Mouse (Mus musculus) B cell, adult 2 months (primary cell): ENCODE measurements around the gene Phactr3.

Source experiments
- DNase-seq, 2 experiments: peaks; one replicate each; pipeline ENCODE4 v3.0.0; 2022

Phactr3 gene

GRCm38 (mm10) chr2:178118801-178119560 lies at the start of gene Phactr3:
Gene Phactr3 (plus strand): TSS chr2:178118975.
- DNase-seq = no peak

GRCm38 (mm10) chr2:178078166-178078717 lies 40.5 kb upstream of the Phactr3 start, which contains the start of gene Zfp931:
Gene Zfp931 (minus strand): TSS chr2:178078476.
- DNase-seq = peak in 1 of 2 experiments; percentile 7

GRCm38 (mm10) chr2:178089586-178089985 lies 29.2 kb upstream of the Phactr3 start:
- no peak for DNase-seq

- peak; percentile 55 to 57 for DNase-seq
These were observed 20.8 kb upstream of the Phactr3 start for GRCm38 (mm10) chr2:178098021-178098420.

GRCm38 (mm10) chr2:178101957-178102356 lies 16.8 kb upstream of the Phactr3 start:
- peak; percentile 6 to 20 for DNase-seq

- no peak for DNase-seq
These were observed 829 bp upstream of the Phactr3 start for GRCm38 (mm10) chr2:178117946-178118345.

GRCm38 (mm10) chr2:178119561-178120355 lies 983 bp downstream of the Phactr3 start:
- DNase-seq = no peak

GRCm38 (mm10) chr2:178120356-178120645 lies 1.5 kb downstream of the Phactr3 start:
- DNase-seq = no peak

GRCm38 (mm10) chr2:178120651-178121374 lies 2.0 kb downstream of the Phactr3 start:
- DNase-seq = no peak

- DNase-seq = no peak
These were observed 2.6 kb downstream of the Phactr3 start for GRCm38 (mm10) chr2:178121375-178121688.

GRCm38 (mm10) chr2:178121946-178122665 lies 3.3 kb downstream of the Phactr3 start:
- no peak for DNase-seq

- no peak for DNase-seq
These were observed 4.7 kb downstream of the Phactr3 start for GRCm38 (mm10) chr2:178123466-178123865.

GRCm38 (mm10) chr2:178125427-178125826 lies 6.7 kb downstream of the Phactr3 start:
- DNase-seq = no peak

- DNase-seq = no peak
These were observed 7.5 kb downstream of the Phactr3 start for GRCm38 (mm10) chr2:178126041-178126820.

- no peak for DNase-seq
These were observed 9.8 kb downstream of the Phactr3 start for GRCm38 (mm10) chr2:178128594-178128993.

- no peak for DNase-seq
These were observed 10.4 kb downstream of the Phactr3 start for GRCm38 (mm10) chr2:178129161-178129560.

GRCm38 (mm10) chr2:178129676-178130075 lies 10.9 kb downstream of the Phactr3 start:
- no peak for DNase-seq

GRCm38 (mm10) chr2:178130536-178130935 lies 11.8 kb downstream of the Phactr3 start:
- DNase-seq = no peak

GRCm38 (mm10) chr2:178131011-178131410 lies 12.2 kb downstream of the Phactr3 start:
- DNase-seq = no peak

GRCm38 (mm10) chr2:178131606-178132365 lies 13.0 kb downstream of the Phactr3 start:
- no peak for DNase-seq

- DNase-seq = no peak
These were observed 16.9 kb downstream of the Phactr3 start for GRCm38 (mm10) chr2:178135713-178136112.
